Mouse (Mus musculus) lung, postnatal 0 days (tissue): ENCODE measurements at regions not wholly inside any gene's neighbourhood (a gene's known extent, or its start where the extent isn't known, plus 50 kb on each side); places are given as distances from the start of the nearest gene placed in this dataset.

Experiments
- CTCF ChIP-seq: IDR thresholded peaks from 2 replicates; pipeline ENCODE4 v1.5.1; 2016; ENCODE audit warnings: antibody characterized with exemption, mild to moderate bottlenecking
- EP300 ChIP-seq: IDR thresholded peaks from 2 replicates; pipeline ENCODE4 v1.6.1; 2016; ENCODE audit warnings: antibody characterized with exemption, mild to moderate bottlenecking, control low read depth

DNA sequence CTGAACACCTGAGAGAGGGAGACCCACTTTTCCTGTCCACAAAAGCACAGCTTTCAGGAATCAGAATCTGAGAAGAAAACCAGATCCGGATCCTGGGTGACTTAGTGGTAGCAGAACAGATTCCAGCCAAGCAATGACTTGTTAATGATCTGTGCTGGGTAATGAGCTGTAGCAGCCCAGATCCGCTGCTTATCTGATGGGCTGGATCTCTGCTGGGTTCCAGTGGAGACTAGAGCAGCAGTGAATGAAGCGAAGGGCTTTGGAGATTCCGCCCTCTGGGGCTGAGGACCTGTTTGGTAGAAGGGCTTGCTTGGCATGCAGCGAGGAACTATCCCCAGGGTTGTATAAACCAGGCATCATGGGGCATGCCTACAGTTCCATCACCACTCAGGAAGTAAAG lies 156.3 kb downstream of the Maf start:
- TF ChIP-seq CTCF (no peak), EP300 (no peak)
